Mouse (Mus musculus) forebrain, embryonic 11.5 days (tissue): ENCODE measurements around the gene Fbxw5. TPM values are rescaled to one million over a fixed set of nuclear protein-coding genes. Genes with fewer than 3 reads are reported as not detected.
A peak's percentile ranks its signal among the peaks of the same experiment; 100 is the strongest.

Experiments
- ATAC-seq: fragments of 200-750 bp; cut with Nextera tagmentation; replicated peaks from 2 replicates; pipeline ENCODE4 v1.8.0; 2017; ENCODE audit warnings: moderate TSS enrichment; ENCODE audit not compliant: low FRiP score
- DNase-seq: peaks from one replicate; pipeline ENCODE4 v3.0.0-alpha.2; 2017; ENCODE audit warnings: low spot score
- H3K27ac ChIP-seq: fragments of 300-500 bp; sonication (generic); 2 replicates; pipeline ENCODE4 v1.5.1; 2014; ENCODE audit warnings: low read depth, low read length
- H3K27me3 ChIP-seq: fragments of 300-500 bp; sonication (generic); 2 replicates; pipeline ENCODE4 v1.6.1; 2014; ENCODE audit warnings: mild to moderate bottlenecking, low read length, mixed read lengths; ENCODE audit not compliant: control insufficient read depth, insufficient read depth
- H3K36me3 ChIP-seq: fragments of 300-500 bp; sonication (generic); 2 replicates; pipeline ENCODE4 v1.6.1; 2014; ENCODE audit warnings: mild to moderate bottlenecking, low read length, moderate library complexity, mixed read lengths; ENCODE audit not compliant: control insufficient read depth, insufficient read depth
- H3K4me1 ChIP-seq: fragments of 300-500 bp; sonication (generic); replicated peaks from 2 replicates; pipeline ENCODE4 v1.6.1; 2014; ENCODE audit warnings: low read length, mixed read lengths; ENCODE audit not compliant: control insufficient read depth, insufficient read depth
- H3K4me2 ChIP-seq: fragments of 300-500 bp; sonication (generic); 2 replicates; pipeline ENCODE4 v1.6.1; 2014; ENCODE audit warnings: low read depth, mild to moderate bottlenecking, low read length, moderate library complexity, mixed read lengths; ENCODE audit not compliant: severe bottlenecking
- H3K4me3 ChIP-seq: fragments of 300-500 bp; sonication (generic); 2 replicates; pipeline ENCODE4 v1.5.1; 2014; ENCODE audit warnings: low read depth, low read length
- H3K9ac ChIP-seq: fragments of 300-500 bp; sonication (generic); 2 replicates; pipeline ENCODE4 v1.6.1; 2014; ENCODE audit warnings: low read length
- H3K9me3 ChIP-seq: fragments of 300-500 bp; sonication (generic); 2 replicates; pipeline ENCODE4 v1.6.1; 2016; ENCODE audit warnings: low read length, mixed read lengths; ENCODE audit not compliant: control insufficient read depth
- WGBS: fragments of 180-500 bp; shearing (Covaris S2); extraction: QIAGEN DNeasy Blood & Tissue Kit; methylation state at CpG from one replicate; pipeline ENCODE4 v1.1.7; 2014; 5-methylcytosine and 5-hydroxymethylcytosine counted together
- polyA plus RNA-seq: library from polyadenylated mRNA; unstranded; fragments of >200 nt; fragmentation: Nextera tagmentation; extraction: Ambion mirVana; gene quantifications from 2 replicates; pipeline ENCODE4 v1.2.1, GENCODE M21; 2014

The Fbxw5 gene
- 96.1 and 102 TPM in 2 replicates for polyA plus RNA-seq

- H3K36me3 ChIP-seq = no peaks in the 10 kb centered on the region
- no peaks in the 10 kb centered on the region for H3K9me3 ChIP-seq
- H3K4me3 ChIP-seq = peak within 1 kb of the TSS; percentile 87
- ATAC-seq = peak; percentile 87
- H3K4me1 ChIP-seq = peaks cover 7% of the 10 kb centered on the region; the same call in 1 of the 2 replicates
- 1% methylated on average over 40 of the region's 44 CpGs for WGBS
- H3K27me3 ChIP-seq = no peaks in the 10 kb centered on the region
- H3K9ac ChIP-seq = peak within 1 kb of the TSS; percentile 96
- peak within 1 kb of the TSS; percentile 75 for H3K4me2 ChIP-seq
- peak; percentile 97 for DNase-seq
- H3K27ac ChIP-seq = peak within 1 kb of the TSS; percentile 37
Observed at GRCm38 (mm10) chr2:25500576-25501405, at the start of gene Fbxw5. Fbxw5 (plus strand) TSS chr2:25500750.

- Histone ChIP-seq H3K9ac (no peak overlapping the region), H3K27me3 (no peaks in the 10 kb centered on the region), H3K4me2 (no peak overlapping the region), H3K9me3 (no peaks in the 10 kb centered on the region), H3K27ac (no peak overlapping the region), H3K4me1 (no peaks in the 10 kb centered on the region), H3K36me3 (no peaks in the 10 kb centered on the region), H3K4me3 (no peak overlapping the region)
- no peak for DNase-seq
- no peak for ATAC-seq
- WGBS = 82% methylated on average over 8 of the region's 8 CpGs
Observed at GRCm38 (mm10) chr2:25450853-25451647, 49.5 kb upstream of the Fbxw5 start.

GRCm38 (mm10) chr2:25452951-25453350 is 47.6 kb upstream of the Fbxw5 start:
- Histone ChIP-seq H3K4me3 (no peak overlapping the region), H3K9ac (no peak overlapping the region), H3K27me3 (no peaks in the 10 kb centered on the region), H3K4me1 (no peaks in the 10 kb centered on the region), H3K4me2 (no peak overlapping the region), H3K9me3 (no peaks in the 10 kb centered on the region), H3K27ac (no peak overlapping the region), H3K36me3 (no peaks in the 10 kb centered on the region)
- WGBS = 61% methylated on average over 1 of the region's 1 CpGs
- DNase-seq (no peak), ATAC-seq (no peak)

GRCm38 (mm10) chr2:25456205-25456953 is 44.2 kb upstream of the Fbxw5 start, which contains the start of gene Clic3:
Clic3 (plus strand) TSS chr2:25456838.
- no peaks in the 10 kb centered on the region for H3K9me3 ChIP-seq
- H3K27ac ChIP-seq = no peak within 1 kb of the TSS
- no peak within 1 kb of the TSS for H3K4me3 ChIP-seq
- no peaks in the 10 kb centered on the region for H3K27me3 ChIP-seq
- H3K36me3 ChIP-seq = no peaks in the 10 kb centered on the region; the same call in 1 of the 2 replicates
- no peak within 1 kb of the TSS for H3K9ac ChIP-seq
- DNase-seq (no peak), ATAC-seq (no peak)
- 63% methylated on average over 14 of the region's 14 CpGs for WGBS
- H3K4me1 ChIP-seq = peaks cover 6% of the 10 kb centered on the region; the same call in 1 of the 2 replicates
- no peak within 1 kb of the TSS for H3K4me2 ChIP-seq

GRCm38 (mm10) chr2:25457022-25457896 is 43.3 kb upstream of the Fbxw5 start:
- no peak for ATAC-seq
- no peak for DNase-seq
- H3K9me3 ChIP-seq = no peaks in the 10 kb centered on the region
- H3K4me1 ChIP-seq = peaks cover 6% of the 10 kb centered on the region; the same call in 1 of the 2 replicates
- no peak overlapping the region for H3K4me3 ChIP-seq
- no peaks in the 10 kb centered on the region for H3K27me3 ChIP-seq
- H3K36me3 ChIP-seq = no peaks in the 10 kb centered on the region; the same call in 1 of the 2 replicates
- WGBS = 84% methylated on average over 9 of the region's 9 CpGs
- H3K9ac ChIP-seq = no peak overlapping the region
- H3K27ac ChIP-seq = no peak overlapping the region
- no peak overlapping the region for H3K4me2 ChIP-seq

- Histone ChIP-seq H3K27ac (no peak overlapping the region), H3K4me3 (no peak overlapping the region), H3K27me3 (no peaks in the 10 kb centered on the region), H3K36me3 (no peaks in the 10 kb centered on the region; the same call in 1 of the 2 replicates), H3K4me2 (no peak overlapping the region), H3K9ac (no peak overlapping the region), H3K9me3 (no peaks in the 10 kb centered on the region), H3K4me1 (peaks cover 6% of the 10 kb centered on the region; the same call in 1 of the 2 replicates)
- 80% methylated on average over 5 of the region's 5 CpGs for WGBS
- ATAC-seq (no peak), DNase-seq (no peak)
Observed at GRCm38 (mm10) chr2:25458911-25459310, 41.6 kb upstream of the Fbxw5 start.

GRCm38 (mm10) chr2:25460135-25460534 is 40.4 kb upstream of the Fbxw5 start:
- Histone ChIP-seq H3K9ac (peak overlapping the region; percentile 77), H3K27ac (peak overlapping the region; percentile 78), H3K4me3 (peak overlapping the region; percentile 72), H3K9me3 (no peaks in the 10 kb centered on the region), H3K4me2 (peak overlapping the region; percentile 89), H3K27me3 (no peaks in the 10 kb centered on the region), H3K36me3 (no peaks in the 10 kb centered on the region; the same call in 1 of the 2 replicates), H3K4me1 (peaks cover 6% of the 10 kb centered on the region; the same call in 1 of the 2 replicates)
- peak; percentile 19; the same call in 1 of the 2 replicates for ATAC-seq
- WGBS = 44% methylated on average over 5 of the region's 5 CpGs
- DNase-seq = no peak
